Mouse (Mus musculus) kidney, postnatal 4 days (tissue): ENCODE data around the gene Pak6.
A peak's percentile ranks its signal among the peaks of the same experiment; 100 is the strongest.
"Not testable (repeated sequence)": the region's sequence is repeated elsewhere in the genome, so short reads cannot be mapped to it uniquely, and the experiment has no call there.

Experiments used
- DNase-seq, 2 experiments: peaks; one replicate each; pipeline ENCODE4 v3.0.0; 2021; ENCODE audit warnings: mixed read lengths in 2 of 2

The Pak6 gene

DNA sequence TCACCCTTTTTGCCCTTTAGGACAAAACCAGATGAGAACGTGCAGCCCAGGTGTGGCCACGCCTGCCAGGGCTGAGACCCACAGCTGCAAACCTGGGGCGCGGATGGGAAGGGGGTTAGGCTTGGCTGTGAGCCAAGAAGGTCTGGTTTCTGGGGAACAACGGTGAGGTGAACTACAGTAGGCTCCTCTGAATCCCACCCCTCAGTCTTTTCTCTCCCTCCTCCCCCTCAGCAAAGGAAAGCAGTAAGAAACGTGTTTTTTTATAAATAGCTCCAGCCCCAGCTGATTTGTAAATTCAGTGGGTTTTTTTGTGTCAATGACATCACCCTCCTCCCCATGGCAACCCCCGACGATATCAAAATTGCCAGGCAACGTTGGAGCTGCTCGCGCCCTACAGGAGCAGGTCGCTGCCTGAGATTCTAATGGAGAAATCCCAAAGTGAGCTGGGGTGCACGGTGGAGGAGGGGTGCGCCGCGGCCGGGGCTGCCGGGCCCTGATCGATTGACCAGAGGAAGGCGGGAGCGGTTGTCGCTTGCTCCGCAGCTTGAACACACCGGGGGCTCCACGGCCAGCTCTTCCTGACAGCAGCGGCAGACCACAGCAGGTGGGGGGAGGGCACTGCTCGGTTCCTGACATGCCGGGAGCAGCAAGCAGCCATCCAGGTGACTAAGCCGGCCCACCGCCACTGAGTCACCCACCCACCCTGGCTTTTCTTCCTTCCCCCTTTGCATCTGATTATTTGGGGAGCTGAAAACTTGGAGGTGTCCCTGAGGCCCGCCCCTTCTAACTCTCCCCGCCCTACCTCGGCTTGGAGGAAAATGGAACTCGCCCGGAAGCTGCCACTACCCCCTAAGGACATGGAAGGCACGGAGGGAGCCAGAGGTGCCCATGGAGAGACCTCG is at the start of gene Pak6:
Pak6 (plus strand) TSS at position 402 of the 902 bp plus-strand sequence.
- DNase-seq, result peak in 1 of 2 experiments; percentile 30

DNA sequence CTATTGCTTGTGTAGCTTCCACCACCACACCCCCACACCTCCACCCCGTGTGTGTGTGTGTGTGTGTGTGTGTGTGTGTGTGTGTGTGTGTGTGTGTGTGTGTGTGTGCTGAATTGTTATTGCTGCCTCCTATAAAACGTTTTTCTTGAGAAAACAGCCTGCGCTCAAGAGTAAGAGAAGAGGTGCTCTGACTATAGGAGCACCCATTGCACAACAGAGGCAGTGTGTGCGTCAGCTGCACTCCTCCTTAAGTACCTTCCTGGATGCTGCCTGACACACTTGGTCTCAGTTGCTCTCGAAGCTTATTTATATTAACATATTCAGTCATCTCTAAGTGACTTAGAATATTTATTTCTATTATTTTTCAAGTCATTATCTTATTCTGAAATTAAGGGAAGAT is 45.1 kb upstream of the Pak6 start:
- DNase-seq, result no peak

DNA sequence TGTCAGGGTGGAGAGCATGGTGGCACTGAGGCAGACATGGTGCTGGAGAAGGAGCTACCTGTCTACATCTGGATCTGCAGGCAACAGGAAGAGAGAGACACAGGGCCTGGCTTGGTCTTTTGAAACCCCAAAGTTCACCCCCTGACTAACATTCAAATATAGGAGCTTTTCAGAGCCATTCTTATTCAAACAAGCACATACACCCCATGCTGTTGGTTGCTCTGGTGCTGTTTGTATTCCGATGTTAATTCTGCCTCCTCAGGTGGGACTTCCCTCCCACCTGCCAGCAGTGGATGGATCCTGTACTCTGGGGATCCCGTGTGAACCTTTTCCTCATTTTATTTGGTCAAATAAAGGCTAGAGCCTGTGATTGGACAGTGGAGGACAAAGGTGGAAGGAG is 43.0 kb upstream of the Pak6 start:
- DNase-seq, result no peak

DNA sequence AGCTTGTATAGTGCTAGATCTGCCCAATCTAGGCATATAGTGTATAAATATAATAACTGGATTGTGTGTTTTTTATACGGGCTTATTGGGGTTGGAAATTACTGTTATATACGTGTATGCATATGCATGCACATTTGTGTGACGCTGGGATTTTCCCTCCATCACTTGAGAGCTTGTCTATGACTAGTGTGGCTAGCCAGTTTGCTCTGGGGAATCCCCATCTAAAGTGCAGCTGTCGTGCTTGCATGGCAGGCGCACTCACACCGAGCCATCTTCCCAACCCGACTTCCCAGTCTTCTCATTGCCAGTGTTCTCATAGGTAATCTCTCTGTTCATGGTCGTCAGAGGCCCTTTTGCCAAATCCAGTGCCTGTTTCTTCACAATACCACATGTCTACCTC is 42.5 kb upstream of the Pak6 start:
- no peak for DNase-seq

DNA sequence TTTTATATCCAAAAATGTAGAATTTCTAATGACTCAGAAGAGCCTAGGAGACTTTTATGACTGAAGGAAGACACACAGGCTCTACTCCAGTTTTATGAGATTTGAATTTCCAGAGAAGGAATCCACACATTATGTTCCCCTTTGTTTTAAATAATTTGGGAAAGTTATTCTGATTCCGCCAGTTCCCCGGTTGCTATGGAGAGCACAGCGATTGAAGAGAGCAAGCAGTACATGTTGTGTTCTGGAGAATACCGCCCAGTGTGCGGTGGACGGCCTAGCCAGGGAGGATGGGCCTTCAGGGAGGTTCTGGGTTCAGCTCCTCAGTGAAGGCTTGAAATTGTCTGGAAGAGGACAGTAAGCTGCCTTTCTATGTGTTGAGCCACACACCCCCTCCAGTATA is 33.8 kb upstream of the Pak6 start:
- no peak for DNase-seq

DNA sequence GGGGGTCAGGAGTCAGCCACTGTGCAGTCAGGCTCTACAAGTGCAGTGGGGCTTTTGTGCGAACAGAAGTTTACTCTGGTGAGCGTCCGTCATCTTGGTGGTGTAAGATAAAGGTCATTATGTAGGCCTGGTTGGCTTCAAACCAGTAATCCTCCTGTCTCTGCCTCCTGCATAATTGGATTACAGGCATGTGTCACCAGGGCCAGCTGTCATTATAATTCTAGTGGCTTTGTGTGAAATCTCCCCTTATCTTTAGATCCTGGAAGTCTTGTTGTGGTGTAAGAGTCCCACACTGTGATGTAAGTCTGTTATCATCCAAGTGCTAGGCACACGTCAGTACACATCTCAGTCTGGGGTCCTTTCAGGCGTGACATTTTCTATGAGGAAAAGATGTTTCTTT is 29.7 kb upstream of the Pak6 start:
- no peak for DNase-seq

DNA sequence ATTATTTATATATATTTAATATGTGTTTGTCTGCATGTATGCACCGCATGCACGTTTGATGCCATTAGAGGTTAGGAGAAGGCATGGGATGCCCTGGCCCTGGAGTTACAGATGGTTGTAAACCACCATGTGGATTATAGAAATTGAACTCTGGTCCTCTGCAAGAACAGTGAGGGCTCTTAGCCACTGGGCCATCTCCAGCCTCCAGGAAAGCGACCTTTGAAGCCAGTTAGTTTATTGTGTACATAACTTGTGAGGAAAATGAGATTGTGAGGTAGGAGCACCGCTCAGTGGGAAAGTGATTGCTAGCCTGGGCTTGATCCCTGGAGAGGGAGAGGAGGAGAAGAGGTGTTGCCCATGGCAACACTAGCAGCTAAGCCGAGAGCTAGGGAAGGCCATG is 25.8 kb upstream of the Pak6 start:
- no peak for DNase-seq

DNA sequence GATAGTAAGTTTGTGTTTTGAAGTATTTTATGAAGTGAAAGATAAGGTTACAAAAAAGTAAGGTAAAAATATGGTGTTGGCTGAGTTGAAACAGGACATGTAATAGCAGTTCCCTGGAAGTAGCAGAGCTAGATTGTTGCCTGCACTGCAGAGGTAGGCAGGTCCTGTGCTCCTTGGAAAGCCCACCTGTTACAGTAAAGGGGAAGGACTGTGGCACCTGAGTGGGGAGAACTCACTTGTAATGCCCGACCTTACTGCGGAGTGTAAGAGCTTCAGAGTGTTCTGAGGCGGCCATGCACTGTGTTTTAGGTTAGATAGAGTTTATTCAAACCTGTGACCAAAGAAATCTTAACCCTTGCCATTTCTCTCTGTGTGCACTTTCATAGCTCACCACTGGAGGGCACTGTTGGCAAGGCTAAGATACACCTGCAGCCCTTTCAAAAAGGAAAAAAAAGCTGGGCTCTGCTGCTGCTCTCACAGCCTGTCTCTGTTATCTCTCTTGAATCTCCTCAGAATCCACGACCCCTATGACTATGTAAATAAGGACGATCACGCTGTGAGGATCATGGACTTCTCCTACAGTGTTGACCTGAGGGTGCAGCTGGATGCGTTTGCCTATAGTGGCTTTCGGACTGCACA is 25.1 kb upstream of the Pak6 start:
- DNase-seq, result peak; percentile 82 to 83

DNA sequence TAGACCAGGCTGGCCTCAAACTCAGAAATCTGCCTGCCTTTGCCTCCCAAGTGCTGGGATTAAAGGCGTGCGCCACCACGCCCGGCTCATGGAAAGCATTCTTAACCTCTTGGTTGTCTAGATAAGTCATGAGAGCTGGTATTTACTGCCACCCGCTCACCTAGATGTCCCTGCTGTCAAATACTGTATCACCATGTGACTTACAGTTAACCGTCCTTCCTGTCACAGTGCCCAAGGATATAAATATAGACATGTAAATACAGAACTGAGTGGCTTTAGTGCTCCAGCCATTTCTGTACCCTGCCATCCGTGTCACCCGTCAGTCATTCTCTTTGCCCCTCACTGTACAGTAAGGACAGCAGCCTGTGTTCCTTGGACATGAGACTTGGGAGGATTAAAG is 24.4 kb upstream of the Pak6 start:
- DNase-seq, result no peak

DNA sequence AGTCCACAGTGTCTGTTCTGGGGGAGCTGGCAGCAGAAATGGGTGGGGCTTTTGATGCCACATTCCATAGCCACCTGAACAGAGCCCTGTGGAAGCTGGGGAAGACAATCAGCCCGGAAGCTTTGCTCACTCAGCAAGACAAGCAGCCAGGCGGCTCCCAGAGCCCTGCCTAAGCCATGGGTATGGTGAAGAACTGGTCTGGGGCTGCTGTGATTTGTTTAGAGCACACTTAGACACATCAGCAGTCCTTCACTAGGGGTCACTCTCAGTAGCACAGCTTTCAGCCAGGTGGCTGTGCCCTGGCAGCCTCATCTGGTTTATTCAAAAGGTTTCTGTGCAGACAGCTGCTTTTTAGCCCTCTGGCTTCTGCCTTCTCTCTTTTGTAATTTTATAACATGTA is 22.0 kb upstream of the Pak6 start:
- peak in 1 of 2 experiments; percentile 17 for DNase-seq

DNA sequence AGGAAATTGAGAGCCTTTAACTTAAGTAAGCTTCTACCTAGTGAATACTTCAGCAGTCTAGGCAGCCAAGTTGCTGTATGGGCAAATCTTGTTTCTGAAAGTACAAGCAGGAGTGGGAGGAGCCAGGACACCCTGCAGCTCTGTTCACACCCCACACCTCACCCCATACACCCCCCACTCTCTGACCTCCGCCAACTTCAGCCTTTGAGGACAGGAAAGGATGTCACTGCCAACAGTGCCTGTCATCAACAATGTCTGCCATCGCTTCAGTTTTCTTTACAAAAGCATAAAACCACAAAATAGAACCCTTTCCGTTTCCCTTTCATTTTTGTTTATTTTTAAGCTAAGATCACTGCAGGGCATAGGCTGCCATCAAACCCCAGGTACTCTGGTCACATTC is 20.7 kb upstream of the Pak6 start:
- no peak for DNase-seq

DNA sequence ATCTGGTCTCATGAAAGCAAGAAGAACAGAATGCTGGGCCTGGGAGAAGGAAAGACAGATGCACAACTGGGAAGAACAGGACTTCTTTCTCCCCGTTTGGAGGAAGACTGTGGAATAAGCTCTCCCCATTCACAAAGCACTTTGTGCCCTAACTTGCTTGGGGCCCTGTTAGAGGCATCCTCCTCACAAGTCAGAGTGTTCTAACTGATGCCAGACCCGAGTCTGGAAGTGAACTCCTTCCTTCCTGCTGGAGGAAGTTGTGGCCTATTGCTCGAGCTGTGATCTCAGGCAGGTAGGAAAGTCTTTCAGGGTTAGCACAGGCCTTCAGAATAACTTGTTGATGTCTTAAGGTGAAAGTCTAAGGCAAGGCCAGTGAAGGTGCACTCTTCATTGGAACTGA is 20.2 kb upstream of the Pak6 start:
- DNase-seq, result no peak

DNA sequence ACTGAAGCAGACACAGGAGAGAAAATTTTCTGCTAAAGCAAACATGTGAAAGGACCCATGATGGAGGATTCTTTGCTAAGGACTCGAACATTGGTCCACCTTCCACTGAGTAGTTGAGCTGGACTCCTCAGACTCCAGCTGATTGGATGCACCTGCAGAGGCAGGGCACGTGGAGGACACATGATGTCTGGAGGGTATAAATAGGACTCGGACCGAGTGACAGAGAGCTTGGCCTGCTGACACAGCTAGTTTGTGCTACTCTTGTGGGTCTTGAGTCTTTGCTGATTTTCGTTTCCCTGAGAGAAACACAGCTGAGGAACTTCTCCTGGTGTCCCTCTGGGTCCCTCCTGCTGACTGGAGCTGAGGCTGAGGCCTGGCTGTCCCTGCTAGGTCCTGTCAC is 16.4 kb upstream of the Pak6 start:
- no peak for DNase-seq

DNA sequence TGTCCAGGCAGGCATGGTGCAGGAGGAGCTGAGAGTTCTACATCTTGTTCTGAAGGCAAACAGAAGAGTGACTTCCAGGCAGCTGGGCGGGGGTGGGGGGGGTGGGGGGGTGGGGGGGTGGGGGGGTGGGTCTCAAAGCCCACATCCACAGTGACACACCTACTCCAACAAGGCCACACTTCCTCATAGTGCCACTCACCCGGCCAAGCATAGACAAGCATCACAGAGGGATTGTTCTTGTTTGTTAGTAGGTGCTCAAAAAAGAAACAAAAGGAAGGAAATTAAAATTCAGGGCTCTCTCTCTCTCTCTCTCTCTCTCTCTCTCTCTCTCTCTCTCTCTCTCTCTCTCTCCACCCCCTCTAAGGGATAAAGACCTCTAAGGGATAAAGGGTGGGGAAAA is 12.4 kb upstream of the Pak6 start:
- DNase-seq, result not testable (repeated sequence)

DNA sequence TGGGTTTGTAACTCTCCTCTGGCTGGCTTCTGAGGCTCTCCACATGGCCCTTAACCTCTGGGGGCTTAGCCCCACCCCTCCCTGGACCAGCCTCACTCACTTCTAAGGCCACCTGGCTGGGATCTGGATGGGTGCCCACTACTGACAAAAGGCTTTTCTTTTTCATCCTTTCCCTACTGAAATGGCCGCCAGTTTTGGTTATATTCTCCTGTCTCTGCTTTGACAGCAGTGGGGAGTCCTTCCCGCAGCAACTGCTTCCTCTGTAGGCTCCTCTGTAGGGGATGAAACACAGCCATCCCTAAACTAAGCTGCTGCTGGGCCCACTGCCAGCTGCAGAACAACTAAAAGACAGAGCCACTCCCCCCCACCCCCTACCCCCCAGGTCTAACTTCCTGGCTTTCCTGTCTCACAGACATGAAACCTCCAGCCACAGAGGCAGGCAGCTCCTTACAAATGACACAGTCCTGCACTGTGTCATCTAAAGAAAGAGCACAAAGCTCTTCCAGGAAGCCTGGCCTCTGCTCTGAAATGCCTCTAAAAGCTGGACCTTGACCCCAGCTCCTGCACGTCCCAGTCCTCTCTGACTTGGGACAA is 6.3 kb upstream of the Pak6 start:
- DNase-seq, result peak; percentile 42 to 58

DNA sequence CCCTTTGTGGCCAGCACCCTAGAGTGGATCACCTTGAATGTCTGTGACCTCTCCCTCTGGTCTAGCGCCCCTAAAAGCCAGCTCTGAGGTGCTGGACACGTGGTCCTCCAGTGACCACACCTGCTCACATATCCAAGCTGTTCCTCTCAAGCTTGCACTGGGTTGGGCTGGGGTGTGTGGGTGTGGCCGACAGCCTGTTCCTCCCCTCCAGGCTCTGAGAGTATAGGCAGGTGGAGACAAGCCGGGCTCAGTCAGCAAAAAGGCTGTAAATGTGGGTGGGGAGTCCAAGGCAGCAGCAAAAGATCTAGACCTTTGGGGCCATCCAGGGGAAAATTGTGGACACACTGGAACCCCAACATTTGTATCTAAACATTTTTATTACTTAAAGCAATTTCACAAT is 4.6 kb upstream of the Pak6 start:
- DNase-seq, result peak in 1 of 2 experiments; percentile 35

DNA sequence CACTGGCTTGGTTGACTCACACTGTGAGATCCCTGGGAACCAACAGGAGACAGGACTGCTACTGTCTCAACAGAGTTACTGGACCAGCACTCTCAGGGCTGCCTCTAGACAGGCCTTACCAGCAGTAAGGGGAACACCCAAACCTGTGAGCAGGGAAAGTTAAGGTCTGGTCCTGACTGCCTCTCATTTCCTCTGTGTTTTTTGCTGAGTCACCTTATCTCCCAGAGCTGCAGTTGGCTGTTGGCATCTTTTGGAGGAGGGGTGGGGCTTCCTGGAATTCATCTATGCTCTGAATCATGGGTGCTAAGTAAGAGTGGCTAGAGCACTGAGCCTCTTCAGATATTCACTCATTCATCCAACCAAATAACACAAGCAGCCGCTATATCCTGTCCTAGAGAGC is 4.0 kb upstream of the Pak6 start:
- DNase-seq, result peak in 1 of 2 experiments; percentile 34

DNA sequence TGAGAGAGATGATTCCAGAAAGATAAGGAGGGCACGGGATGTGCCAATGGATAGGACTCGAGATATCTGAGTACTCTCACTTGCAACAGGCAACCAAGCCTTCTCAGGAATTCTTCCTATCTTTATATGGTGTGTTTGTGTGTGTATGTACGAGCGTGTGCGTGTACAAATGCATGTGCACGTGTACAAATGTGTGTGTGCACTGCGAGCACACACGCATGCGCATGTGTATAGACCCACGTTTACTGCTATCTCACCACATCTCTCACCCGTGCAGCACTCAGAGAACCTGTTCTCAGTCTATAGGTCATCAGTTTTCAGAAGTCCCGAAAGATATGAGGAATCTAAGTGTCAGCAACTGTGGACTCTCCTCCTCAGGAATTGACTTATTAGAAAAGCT is 3.6 kb upstream of the Pak6 start:
- no peak for DNase-seq

DNA sequence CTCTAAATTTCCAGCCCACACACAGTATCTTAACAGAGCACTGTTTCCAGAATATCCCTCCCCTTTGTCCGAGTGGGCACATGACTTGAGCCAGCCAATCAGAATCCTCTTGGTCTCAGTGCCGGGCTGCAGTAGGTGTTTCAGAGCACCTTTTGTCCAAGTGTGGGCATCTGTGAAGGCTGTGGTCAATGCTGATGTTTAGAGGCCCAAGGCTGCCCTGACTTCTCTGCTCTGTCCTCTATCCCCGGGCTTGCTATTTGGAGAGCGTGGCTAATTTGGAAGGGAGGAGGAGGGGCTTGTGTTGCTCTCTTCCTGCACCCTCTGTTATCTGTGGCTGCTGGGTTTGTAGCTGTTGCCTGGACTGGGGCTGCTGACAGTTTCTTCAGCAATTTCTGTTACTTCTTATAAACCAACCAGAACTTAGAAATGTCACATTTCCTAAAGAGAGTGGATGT is 3.1 kb upstream of the Pak6 start:
- peak; percentile 60 to 69 for DNase-seq

DNA sequence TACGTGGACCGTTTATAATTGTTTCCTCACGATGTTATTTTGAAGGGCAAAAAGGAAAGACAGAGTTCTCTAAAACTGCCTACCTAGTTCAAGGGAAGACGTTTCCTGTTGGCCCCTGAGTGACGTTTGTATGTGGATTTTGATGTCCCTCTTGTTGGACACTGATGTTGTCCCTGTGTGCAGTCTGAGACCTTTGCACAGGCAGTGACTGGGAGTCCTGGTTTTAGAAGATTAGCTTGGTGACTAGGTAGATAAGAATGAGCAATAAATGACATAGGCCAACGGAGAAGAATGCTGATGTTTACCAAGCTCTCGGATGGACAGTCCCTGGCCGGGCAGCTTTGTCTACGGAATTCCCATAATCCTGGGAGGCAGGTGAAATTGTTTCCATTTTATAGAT is 1.2 kb upstream of the Pak6 start:
- DNase-seq, result no peak

DNA sequence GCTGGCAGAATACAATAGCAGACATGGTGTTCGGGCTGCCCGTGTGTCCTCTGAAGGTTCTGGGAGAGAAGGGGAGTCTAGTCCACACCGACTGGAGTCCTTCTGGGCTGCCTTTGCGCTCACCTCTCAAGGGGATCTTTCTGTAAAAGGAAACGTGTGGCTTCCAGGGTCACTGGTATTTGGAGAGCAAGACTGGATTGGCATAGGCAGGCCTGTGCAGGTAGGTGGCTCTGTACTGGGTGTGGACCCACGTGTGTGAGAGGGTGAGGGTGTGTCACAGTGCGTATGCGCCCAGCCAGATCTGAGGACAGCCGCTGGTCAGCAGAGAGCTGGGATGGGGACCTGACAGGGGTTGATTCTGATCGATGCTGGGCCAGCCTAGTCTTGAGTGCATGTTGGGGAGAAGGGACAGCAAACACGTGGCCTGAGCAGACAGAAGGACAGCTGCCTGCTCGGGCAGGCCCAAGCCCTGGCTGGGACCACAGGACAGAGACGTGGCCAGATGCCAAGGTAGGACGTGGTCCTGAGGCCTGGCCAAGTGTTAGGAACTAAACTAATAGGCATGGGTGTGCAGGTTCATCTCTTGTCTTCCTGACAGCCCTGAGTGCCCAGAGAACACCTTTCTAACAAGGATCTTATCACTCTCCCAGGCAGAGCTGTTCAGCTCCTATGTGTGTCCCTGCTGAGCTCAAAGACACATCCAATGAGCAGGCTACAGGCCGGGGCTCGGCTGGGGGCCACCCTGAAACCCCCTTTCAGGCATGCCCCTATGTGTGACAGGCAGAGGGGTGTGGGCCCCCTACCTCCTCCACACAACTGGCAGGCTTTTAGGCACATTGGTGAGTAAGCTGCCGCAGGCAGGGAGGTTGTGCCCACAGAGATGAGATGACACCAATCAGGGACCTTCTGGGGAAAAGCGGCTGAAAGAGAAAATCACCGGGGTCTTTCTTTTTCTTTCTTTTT is 982 bp downstream of the Pak6 start:
- DNase-seq, result peak in 1 of 2 experiments; percentile 13

DNA sequence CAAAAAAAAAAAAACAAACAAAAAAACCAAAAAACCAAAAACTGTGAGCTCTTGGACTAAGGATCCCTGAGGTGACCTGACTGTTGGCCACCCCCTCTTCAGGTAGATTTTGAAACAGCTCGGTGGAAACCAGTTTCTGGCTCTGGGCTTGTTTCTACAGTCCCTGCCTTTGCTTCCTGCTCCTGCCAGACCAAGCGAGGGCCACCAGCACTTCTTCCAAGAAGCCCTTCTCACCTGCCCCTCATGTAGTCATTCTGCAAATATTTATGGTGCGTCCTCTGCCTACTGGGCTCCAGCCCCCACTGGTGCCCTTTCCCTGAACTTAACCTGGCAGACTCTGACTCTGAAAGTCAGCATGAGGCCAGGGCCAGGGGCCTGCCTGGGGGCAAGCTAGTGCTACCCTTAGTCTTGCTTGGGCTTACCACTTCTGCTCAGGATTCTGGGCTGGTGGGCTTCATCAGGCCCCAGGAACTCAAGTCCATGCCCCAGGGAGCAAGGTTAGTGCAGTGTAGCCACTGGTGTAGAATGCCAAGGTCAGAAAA is 1.9 kb downstream of the Pak6 start:
- peak in 1 of 2 experiments; percentile 12 for DNase-seq
